Mouse (Mus musculus): Measurements from ENCODE around the gene Cdc42ep2.

GRCm38 (mm10) chr19:5878916-5879315, 45.7 kb downstream of the Cdc42ep2 start:
- TF ChIP-seq TBP (IDR thresholded peaks at IDR 0.05; ENCODE audit: low read depth, low read length) (no peak), CTCF (IDR thresholded peaks at IDR 0.05 in 2 of 3, conservative IDR thresholded peaks at IDR 0.05 in 1 of 3; ENCODE audit: control insufficient read depth in 1 of 3, insufficient read depth in 1 of 3, low read depth in 2 of 3, low read length in 3 of 3, poor library complexity in 1 of 3, severe bottlenecking in 1 of 3) (no peak), CHD1 (IDR thresholded peaks at IDR 0.05; ENCODE audit: low read depth, low read length) (no peak), TAL1 (IDR thresholded peaks at IDR 0.05; ENCODE audit: low read length) (no peak), POLR2A (IDR thresholded peaks at IDR 0.05; ENCODE audit: control insufficient read depth in 1 of 2, insufficient read depth in 1 of 2, low read depth in 1 of 2, low read length in 2 of 2, poor library complexity in 1 of 2) (no peak), TCF12 (IDR thresholded peaks at IDR 0.05; ENCODE audit: low read depth, low read length) (no peak), POLR2AphosphoS2 (IDR thresholded peaks at IDR 0.05; ENCODE audit: low read length) (no peak), EP300 (IDR thresholded peaks at IDR 0.05; ENCODE audit: low read depth in 1 of 2, low read length in 2 of 2) (no peak), USF1 (IDR thresholded peaks at IDR 0.05; ENCODE audit: low read depth, low read length) (no peak), MAX (IDR thresholded peaks at IDR 0.05; ENCODE audit: low read length) (no peak)
